Mouse (Mus musculus) layer of hippocampus, postnatal 36 days (tissue): ENCODE data around the gene Amh. TPM values are rescaled to one million over a fixed set of nuclear protein-coding genes. Genes with fewer than 3 reads are reported as not detected.

Experiments
- DNase-seq, 2 experiments: peaks; one replicate each; pipeline ENCODE4 v3.0.0; 2022
- total RNA-seq, 2 experiments: library from RNA; stranded (reverse); gene quantifications; 2 replicates each; pipeline ENCODE4 v1.2.3; 2021

Gene Amh
- 1 to 10 TPM; 3.9 to 4.2 TPM for total RNA-seq

DNA sequence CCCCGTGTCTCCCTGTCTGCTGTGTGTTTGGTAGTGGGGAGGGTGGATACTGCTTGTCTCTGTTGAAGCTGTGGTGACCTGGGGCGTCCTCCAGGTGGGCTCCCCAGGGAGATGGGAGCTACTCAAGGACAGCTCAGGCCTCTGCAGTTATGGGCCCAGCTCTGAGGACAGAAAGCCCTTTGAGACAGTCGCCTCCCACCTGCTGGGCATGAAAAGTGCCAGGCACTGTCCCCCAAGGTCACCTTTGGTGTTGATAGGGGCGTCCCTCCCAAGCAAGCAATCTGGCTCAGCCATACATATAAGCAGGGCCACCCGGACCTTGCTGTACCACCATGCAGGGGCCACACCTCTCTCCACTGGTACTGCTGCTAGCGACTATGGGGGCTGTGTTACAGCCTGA, at the start of gene Amh:
TSS of gene Amh (plus strand) at position 328 of the 400 bp plus-strand sequence.
- DNase-seq: no peak

DNA sequence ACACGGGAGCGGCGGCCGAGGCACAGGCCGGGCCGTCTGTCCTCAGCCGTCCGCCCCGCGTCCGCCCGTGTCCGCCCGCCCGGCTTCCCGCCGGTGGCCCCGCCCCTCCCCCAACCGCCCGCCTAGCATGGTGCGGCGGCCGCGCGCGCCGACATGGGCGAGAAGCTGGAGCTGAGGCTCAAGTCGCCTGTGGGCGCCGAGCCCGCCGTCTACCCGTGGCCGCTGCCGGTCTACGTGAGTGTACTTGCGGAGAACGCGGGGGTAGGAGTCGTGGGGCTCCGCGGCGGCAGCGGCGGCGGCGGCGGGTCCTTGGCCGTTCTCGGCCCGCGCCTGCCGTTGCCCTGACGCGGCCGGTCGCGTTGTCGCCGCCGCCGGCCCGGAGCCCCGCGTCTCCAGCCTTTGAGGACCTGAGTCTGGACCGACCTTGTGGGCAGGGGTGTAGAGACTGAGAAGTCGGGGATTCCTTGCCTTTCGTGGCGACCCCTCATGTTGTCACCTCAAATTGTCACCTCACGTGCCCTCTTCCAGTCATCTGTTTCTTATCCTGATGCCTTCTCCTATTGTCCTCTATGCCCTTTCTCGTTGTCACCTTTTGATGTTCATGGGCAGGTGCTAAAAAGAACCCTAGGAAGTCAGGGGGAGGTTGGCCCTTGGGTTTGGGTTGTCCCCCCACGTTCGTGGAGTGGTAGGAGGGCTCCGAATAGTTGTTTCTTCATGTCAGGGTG, 49.6 kb upstream of the Amh start:
- no peak for DNase-seq

DNA sequence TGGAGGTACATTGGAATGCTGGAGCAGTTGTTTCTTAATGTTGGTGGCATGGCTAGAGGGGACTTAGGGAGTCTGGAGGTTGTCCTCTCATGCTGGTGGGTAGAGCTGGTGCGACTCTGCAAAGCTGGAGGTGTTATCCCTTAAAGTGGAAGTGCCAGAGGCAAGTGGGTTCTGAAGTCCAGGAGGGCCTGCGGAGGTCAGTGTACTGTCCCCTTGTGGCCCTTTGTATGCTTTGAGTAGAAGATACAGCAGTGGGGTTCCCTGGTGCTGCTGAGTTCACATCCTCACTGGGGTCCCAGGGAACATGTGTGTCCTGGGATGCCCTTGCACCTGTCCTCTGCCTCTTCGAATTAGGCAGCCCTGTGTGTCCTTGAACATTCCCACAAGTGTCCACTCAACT, 48.9 kb upstream of the Amh start:
- no peak for DNase-seq

DNA sequence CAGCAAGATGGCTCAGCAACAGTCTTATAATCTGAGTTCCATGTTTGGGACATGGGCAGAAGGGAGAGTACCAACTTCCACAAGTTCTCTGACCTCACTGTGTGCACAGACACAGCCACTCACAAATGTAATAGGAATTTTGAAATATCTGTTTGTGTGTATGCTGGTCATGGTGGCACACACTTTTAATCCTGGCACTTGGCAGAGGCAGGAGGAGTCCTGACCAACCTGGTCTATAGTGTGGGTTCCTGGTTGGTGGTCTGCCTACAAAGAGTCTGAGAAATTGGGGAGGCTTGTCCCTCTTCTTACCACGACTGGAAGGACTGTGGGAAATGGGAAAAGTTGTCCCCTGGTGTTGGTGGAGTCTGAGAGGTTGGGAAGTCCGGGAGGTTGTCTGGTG, 48.5 kb upstream of the Amh start:
- DNase-seq: no peak

DNA sequence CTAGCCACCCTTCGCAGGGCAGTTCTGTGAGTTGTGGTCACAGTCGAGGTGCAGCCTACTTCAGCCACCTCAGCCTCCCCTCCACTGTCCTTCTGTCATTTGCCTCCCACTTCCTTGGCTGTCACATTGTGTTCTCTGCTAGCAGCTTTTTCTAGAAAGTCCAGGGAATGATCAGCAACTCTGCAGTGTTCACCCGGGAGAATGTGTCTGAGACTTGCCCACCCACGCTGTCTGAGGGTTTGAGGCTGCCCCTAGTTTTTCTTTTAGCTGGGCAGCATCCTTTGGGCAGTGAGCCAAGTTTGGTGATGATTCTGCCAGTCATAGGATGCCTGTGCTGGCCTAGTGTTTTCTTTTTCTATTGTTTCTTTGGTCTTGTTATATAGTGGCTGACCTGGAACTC, 48.1 kb upstream of the Amh start:
- no peak for DNase-seq

DNA sequence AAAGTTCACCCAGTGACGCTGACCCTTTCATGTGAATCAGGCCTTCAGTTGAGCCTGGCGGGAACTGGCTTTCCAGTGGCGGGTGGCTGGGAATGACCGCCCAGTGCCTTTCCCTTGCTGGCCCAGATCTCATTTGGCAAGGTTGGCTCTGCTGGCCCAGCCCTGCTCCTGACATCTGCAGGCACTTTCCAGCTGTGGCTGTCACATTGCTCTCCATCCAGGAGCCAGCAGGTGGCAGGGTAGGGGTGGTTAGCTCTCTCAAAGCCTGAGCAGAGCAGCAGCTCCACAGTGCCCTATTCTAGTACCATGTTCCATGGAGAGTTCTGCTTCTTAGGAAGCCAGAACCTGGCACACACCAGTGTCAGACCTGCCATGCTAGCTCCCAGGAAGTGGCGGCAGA, 47.3 kb upstream of the Amh start:
- DNase-seq: peak; percentile 50 to 61

DNA sequence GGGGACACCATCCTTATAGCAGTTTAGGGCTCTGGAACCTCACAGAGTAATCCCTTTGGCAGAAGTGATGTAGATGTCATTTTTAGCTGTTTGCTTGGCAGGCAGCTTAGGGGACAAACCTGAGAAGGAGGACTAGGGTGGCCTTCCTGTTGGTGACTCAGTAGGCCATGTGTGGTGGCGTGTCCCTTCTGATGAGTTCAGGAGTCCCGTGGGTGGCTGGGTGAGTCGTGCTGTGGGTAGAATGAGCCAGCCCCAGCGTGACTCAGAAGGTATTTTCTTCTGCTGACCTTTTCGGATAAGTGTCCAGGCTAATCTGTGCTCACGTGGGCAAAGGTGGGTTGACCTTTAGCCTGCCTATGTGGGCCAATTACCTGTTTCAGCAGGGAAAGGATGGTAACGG, 46.4 kb upstream of the Amh start:
- DNase-seq: no peak

DNA sequence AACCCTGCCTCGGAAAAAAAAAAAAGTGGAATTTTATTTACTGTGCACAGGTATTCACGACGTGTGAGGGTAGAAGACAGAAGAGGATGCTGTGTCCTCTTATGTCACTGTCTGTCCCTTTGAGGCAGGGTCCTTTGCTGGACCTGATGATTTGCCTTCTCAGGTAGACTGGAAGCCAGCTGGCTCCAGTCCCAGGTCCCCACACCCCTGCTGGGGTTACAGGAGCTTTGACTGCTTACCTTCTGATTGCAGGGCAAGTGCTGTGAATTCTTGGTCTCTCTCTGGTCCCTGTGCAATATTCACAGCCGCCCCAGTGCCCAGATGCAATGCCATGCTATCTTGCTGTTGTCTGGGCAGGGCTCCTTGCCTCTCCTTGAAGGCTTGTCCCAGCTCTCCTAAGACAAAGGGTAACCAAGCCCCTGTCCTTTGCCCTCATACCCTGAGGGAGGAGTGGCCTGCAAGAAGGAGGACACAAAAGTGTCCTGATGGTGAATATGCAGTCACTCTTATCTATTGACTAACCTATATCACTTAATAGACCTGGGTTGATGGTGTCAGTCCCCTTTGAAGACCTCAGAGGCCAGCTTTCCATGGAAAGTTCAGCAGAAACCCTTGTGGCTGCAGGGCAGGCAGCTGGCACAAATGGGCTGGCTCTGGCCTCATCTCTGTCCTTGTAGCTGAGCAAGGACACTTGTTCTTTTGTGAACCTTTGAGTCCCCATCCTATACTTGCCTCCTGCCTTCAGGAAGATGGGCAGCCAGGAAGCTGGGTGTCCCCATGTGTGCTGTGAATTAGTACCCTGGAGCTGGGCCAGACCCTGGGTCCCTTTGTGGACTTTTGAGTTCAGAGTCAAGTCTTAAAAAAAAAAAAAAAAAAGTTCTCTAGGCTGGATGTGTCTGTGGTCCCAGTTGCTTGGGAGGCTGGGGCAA, 44.2 kb upstream of the Amh start:
- DNase-seq: no peak

DNA sequence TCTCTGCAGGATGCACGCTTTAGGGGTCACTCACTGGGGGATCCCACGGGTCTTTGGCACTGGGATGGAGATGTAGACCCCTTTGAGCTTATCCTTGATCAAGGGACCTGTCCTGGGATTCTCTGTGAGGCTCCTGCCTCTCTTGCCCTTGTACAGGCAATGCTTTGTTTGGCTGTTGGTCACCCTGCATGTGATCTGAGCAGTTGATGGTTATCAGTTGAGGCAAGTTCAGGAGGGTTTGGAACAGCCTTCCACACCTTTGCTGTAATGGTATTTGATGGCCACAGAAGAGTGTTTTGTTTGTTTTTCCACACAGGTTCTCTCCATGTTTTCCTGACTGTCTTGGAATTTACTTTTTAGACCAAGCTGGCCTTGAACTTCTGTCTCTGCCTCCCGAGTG, 43.2 kb upstream of the Amh start:
- DNase-seq: no peak

DNA sequence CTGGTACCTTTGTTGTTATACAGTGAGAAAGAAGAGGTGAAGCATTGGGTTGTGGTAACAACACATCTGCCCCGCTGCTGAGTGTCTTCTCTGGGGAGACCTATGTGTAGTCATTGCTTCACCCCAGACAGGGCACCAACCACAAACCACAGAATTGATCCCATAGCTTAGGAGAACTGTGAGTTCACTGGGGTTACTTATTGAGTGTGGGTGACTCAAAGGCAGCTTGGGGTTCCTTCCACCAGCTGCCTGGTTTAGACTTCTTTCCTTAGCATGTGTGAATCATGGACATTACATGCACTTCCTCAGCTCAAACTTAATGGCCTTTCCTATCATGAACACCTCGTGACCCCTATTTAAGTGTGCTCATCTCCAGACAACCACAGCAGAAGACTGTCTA, 41.5 kb upstream of the Amh start:
- no peak for DNase-seq

DNA sequence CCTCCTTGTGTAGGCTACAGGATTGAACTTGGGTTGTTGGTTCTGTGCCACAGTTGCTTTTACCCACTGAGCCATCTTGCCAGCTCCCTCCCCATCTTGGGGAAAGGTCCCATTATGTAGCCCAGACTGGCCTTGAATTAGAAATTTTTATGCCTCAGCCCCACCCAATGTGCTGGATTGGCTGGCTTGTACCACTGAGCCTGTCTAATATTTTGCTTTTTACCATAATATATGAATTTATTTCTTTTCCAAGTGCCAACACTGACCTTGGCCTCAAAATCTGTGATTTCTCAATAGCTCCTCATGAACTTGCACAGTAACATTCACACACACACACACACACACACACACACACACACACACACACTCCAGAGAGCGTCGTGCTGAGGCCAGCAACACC, 39.3 kb upstream of the Amh start:
- DNase-seq: no peak

DNA sequence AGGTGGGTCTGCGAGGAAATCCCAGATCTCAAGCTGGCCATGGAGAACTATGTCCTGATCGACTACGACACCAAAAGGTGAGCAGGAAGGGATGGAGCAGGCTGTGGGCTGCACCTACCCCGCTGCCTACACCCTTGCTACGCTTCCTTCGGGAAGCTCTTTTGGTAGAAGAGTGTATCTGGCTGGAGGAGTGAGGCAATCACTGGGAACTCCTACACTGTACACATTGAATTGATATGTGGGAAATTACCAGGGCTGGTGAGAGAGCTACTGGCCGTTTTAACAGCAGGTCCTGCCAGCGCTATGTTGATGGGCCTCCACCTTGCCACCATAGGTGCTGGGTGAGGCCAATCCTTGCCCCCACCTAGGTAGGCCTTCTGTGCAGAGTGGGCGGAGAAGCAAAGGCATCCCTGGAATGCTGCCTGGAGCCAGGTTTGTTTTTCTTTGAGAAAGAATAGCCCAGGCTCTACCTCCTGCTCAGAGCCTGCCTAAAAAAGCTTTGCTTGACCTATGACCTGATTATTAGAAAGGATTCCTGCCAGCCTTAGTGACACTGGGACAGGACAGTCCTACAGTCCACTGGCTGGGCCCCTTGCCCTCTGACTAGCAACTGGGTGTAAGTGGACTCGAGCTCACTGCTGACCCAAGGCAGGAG, 38.8 kb upstream of the Amh start:
- DNase-seq: no peak

DNA sequence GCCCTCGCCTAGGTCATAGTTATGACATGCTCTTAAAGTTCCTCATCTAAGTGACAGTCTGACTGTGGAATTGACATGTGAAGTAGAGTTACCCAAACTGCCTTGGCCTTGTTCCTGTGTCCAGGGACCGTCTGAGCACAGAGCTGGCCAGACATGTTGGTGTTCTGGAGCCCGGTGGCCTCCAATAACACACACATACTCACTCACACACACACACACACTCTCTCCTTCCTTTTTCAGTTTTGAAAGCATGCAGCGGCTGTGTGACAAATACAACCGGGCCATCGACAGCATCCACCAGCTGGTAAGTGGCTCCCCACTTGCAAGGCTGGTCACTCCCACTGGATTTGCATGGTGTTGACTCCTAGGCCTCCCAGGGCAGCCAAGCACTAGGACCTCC, 36.7 kb upstream of the Amh start:
- DNase-seq: no peak

DNA sequence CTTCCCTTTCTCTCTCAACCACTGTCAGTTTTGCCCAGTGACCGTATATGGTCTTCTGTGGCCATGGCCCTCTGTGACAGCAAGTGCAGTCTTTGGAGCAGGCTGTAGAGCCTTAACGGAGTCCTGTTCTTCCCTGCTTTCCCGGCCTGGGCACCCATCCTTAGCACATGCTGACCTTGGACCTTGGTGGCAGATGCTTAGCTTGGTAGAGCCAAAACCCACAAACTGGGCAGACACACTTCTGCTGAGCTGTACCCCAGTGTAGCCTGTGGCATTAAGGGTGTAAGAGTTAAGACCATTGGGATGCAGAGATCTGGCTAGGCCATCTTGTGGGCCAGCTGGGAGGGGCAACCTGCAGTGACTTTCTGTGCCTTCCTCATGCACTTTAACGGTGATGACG, 31.2 kb upstream of the Amh start:
- DNase-seq: no peak

DNA sequence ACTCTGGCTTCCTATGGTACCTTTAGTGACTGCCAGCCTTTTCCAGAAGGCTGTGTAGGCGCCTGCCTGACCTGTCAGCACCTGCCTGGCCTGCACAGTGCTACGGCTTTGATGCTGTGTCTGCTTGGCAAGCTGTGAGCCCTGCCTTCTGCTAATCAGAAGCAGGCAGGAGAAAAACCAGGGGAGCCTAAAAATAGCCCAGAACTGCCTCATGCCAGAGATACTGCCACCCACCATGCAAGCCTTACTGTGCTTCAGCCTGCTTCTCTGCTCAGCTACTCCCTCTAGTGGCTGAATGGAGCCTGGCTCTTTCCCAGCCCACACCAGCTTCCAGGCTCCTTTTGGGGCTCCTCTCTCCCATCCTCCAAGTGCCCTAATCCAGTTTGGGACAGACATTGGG, 30.5 kb upstream of the Amh start:
- DNase-seq: peak; percentile 84

DNA sequence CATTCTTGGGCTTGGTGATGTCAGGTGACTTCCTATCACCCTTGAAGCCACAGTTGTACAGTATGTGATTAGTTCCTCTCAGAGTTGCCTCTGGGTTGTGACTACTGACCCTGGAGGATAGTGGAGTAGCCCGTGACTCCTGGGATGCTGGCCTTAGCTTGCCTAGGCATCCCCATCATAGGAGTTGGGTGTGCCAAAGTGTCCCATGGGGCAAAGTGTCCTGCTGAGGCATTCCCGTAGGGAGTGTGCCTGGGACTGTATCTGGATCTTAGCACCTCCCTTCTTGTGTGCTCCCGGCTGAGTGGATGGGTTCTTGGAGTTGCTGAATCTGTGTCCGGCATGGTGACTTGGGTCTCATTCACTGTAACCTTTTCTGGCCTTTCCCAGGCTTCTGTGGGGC, 30.1 kb upstream of the Amh start:
- no peak for DNase-seq

DNA sequence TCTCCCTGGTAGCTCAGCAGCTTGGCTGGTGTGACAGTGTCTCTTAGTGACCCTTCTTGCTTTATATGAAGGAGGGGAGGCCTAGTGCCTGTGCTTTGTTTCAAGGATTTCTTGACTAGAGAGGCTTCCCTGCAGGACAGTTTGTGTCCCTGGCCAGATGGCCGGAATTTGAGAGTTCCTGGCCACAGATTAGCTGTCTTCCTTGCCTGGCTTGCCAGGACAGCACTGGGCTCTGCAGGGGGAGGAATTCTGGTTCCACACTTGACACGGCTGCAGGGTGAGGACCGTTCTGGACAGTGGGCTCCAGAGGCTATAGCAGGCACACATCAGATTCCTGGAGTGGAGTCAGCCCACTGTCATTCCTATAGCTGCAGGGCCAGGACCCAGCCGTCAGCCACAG, 29.3 kb upstream of the Amh start:
- no peak for DNase-seq

DNA sequence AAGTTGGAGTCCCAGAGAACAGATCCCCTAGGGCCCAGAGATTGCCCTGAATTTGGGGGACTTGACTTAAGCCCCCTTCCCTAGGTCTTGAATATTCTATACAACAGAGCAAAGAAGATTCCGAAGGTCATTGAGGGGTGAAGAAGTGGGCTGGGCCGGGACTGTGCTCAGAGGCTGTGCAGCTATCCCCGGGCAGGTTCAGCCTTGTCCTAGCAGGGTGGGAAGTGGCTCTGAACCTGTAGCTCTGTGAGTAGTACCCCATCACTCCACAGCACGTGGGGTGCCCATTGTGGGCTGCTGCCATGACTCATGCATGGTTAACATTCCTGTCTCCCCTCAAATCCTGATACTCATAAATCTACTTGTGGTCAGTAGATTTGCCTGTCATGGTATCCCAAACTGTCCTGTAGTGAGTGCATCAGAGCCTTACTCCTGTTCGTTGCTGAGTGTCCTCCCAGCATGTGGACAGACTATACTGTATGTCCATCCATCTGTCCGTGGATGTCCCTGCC, 28.6 kb upstream of the Amh start:
- DNase-seq: no peak

DNA sequence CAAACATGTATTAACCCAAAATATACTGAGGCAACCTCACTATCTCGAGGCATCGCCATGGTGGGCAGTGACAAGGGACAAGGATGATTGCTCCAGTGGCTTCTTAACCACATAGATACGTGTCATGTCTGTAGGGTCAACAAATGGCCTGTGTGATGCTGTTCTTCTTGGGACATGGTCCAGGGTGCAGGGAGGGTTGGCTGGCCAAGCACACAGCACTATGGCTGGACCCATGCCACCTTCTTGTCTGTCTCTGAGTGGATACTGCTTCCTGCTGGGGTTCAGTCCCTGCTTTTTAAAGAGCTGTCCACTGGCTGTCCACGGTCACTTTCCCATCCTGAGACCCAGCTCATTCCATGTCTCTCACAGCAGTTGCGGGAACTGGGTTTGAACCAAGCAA, 27.9 kb upstream of the Amh start:
- DNase-seq: no peak

DNA sequence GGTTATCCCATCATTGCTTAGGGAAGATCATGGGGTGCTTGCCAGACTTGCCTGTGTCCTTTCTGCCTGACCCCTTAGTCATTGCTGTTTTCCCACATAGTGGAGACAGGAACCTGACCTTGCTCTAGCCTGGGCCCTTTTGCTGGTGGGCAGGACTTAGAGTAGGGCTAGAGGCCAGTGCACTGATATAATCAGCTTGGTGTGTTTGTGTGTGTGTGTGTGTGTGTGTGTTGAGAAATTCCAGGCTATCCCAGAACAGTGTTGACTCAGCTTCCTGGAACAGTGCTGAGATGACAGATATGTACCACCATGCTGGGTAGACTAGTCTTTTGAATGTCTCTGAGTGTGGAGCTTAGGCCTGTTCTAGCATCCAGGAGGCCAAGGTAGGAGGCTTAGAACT, 25.5 kb upstream of the Amh start:
- DNase-seq: no peak

DNA sequence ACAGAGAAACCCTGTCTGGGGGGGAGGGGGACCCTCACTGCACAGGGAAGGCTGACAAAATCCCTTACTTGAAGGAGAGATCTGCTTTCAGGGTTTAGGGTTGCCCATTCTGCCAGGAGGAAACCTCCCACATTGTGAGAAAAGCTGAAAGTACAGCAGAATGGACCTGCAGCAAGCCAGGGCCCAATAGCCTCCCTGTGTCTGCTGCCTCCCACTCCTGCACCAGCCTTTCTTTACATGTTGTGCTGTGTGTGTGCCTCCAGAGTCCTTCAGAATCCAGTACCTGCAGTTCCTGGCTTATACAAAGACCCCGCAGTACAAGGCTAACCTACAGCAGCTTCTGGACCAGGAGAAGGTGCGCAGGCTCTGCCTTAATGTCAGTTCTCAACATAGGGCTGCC, 20.7 kb upstream of the Amh start:
- DNase-seq: no peak

DNA sequence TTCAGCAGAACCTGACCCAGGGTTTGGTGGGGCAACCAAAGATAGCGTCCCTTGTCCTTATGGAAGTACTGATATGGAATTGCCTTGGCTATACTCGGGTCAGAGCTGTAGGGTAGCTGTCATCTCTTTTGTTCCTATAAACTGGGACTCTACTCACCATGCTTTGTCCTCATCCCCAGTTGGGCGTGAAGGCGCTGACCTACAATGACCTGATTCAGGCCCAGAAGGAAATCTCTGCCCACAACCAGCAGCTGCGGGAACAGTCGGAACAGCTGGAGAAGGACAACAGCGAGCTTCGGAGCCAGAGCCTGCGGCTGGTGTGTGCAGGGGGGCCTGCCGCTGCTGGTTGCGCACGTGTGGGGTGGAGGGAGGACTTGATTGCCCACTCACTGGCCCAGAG, 20.2 kb upstream of the Amh start:
- DNase-seq: no peak

DNA sequence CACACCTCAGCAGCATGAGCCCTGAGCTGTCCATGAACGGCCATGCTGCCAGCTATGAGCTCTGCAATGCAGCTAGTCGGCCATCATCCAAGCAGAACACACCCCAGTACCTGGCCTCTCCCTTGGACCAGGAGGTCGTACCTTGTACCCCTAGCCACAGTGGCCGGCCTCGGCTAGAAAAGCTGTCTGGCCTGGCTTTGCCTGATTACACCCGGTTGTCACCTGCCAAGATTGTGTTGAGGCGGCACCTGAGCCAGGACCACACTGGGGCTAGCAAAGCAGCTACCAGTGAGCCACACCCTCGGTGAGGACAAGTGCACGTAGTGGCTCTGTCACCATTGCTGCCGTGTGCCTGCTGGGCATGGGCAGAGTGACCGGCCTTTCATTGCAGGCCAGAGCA, 19.1 kb upstream of the Amh start:
- no peak for DNase-seq
